Mouse (Mus musculus) midbrain, embryonic 13.5 days (tissue): ENCODE measurements around the gene Ccn6. TPM values are rescaled to one million over a fixed set of nuclear protein-coding genes. Genes with fewer than 3 reads are reported as not detected.

Experiments
- ATAC-seq: fragments of 200-750 bp; cut with Nextera tagmentation; 2 replicates; pipeline ENCODE4 v1.8.0; 2017; ENCODE audit warnings: mild to moderate bottlenecking, moderate TSS enrichment, moderate library complexity
- H3K27ac ChIP-seq: fragments of 300-500 bp; sonication (generic); 2 replicates; pipeline ENCODE4 v1.5.1; 2015; ENCODE audit warnings: inconsistent platforms, mild to moderate bottlenecking, moderate library complexity
- H3K27me3 ChIP-seq: fragments of 300-500 bp; sonication (generic); 2 replicates; pipeline ENCODE4 v1.6.1; 2015; ENCODE audit warnings: mild to moderate bottlenecking, inconsistent platforms
- H3K36me3 ChIP-seq: fragments of 300-500 bp; sonication (generic); 2 replicates; pipeline ENCODE4 v1.6.1; 2015; ENCODE audit warnings: mild to moderate bottlenecking, inconsistent platforms
- H3K4me1 ChIP-seq: fragments of 300-500 bp; sonication (generic); replicated peaks from 2 replicates; pipeline ENCODE4 v1.6.1; 2015; ENCODE audit warnings: inconsistent platforms
- H3K4me2 ChIP-seq: fragments of 300-500 bp; sonication (generic); replicated peaks from 2 replicates; pipeline ENCODE4 v1.6.1; 2015; ENCODE audit warnings: moderate library complexity, mild to moderate bottlenecking, inconsistent platforms
- H3K4me3 ChIP-seq: fragments of 300-500 bp; sonication (generic); replicated peaks from 2 replicates; pipeline ENCODE4 v1.5.1; 2015; ENCODE audit warnings: mild to moderate bottlenecking, inconsistent platforms
- H3K9ac ChIP-seq: fragments of 300-500 bp; sonication (generic); replicated peaks from 2 replicates; pipeline ENCODE4 v1.6.1; 2015; ENCODE audit warnings: mild to moderate bottlenecking, inconsistent platforms
- H3K9me3 ChIP-seq: fragments of 300-500 bp; sonication (generic); 2 replicates; pipeline ENCODE4 v1.6.1; 2016; ENCODE audit warnings: mild to moderate bottlenecking, inconsistent platforms
- WGBS: fragments of 180-500 bp; shearing (Covaris S2); methylation state at CpG from one replicate; pipeline ENCODE4 v1.1.7; 2015; 5-methylcytosine and 5-hydroxymethylcytosine counted together
- polyA plus RNA-seq: library from polyadenylated mRNA; unstranded; fragments of >200 nt; fragmentation: Nextera tagmentation; extraction: Ambion mirVana; gene quantifications from 2 replicates; pipeline ENCODE4 v1.2.1, GENCODE M21; 2015

Ccn6 gene
- polyA plus RNA-seq, 1 experiment from 2014 or later, result 0.32 TPM

DNA sequence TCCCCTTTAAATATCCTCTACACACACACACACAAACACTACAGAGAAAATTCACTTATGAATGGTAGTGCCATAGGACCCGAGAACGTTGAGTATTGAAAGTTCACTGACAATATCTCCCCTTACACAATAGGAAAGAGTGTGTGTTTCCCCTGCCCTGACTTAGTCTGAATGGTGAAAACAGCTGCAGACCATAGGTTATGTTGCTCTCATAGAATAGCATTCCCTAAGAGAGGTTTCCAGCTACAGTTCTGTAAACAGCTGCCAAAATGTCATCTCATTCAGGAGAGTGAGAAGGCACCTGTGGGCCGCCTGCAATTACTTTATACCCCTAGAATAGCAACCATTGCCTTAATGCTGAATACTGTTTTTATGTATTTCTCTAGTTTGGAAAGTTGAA lies 57.2 kb downstream of the Ccn6 start:
- H3K9ac ChIP-seq, result no peak overlapping the region
- ATAC-seq, result no peak
- no peak overlapping the region for H3K4me2 ChIP-seq
- H3K4me3 ChIP-seq, result no peak overlapping the region
- no peaks in the 10 kb centered on the region for H3K4me1 ChIP-seq
- no peak overlapping the region for H3K27ac ChIP-seq
- H3K27me3 ChIP-seq, result no peaks in the 10 kb centered on the region
- no peaks in the 10 kb centered on the region for H3K36me3 ChIP-seq
- 41% methylated on average over 3 of the region's 3 CpGs for WGBS
- H3K9me3 ChIP-seq, result no peaks in the 10 kb centered on the region

DNA sequence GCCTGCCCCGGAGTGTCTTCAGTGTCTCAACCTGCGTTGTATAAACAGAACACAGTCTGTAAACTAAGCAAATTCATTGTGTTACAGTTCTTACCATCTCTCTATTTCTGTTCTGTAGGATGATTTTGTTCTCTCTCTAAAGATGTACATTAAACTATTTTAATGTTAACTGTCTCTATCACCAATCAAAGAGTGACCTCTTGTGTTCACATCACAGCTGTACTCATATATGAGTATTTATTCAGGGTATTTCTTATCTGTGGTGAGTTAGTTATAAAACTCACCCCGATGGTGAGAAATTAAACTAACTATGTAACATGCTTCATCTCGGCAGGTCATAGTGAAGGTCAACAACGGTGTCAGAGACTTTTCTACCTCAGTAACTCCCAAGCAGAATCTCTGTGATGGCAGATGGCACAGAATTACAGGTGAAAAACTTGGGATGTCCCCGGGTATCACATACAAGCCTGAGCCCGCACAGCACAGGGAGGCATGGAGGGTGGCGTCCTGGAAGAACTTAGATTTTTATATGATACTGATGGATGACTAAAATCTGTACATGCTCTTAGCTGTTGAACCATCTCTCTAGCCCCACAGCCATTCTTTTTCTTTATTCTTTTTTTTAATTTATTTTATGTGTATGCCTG lies 58.7 kb downstream of the Ccn6 start:
- Histone ChIP-seq H3K9me3 (no peaks in the 10 kb centered on the region), H3K27ac (no peak overlapping the region), H3K4me2 (no peak overlapping the region), H3K4me3 (no peak overlapping the region), H3K9ac (no peak overlapping the region), H3K4me1 (no peaks in the 10 kb centered on the region), H3K27me3 (no peaks in the 10 kb centered on the region), H3K36me3 (no peaks in the 10 kb centered on the region)
- 94% methylated on average over 8 of the region's 8 CpGs for WGBS
- no peak for ATAC-seq

Other genes starting within 250 kb of the Ccn6 start
- gene Lama4, start 198.3 kb downstream of the Ccn6 start, polyA plus RNA-seq, result 15.0 and 15.7 TPM in 2 replicates
- gene Fam229b, start 29.9 kb downstream of the Ccn6 start, polyA plus RNA-seq, result 30.6 and 31.7 TPM in 2 replicates
- 10.6 and 12.0 TPM in 2 replicates for gene Tube1, start 29.8 kb downstream of the Ccn6 start, polyA plus RNA-seq
- 62.4 and 64.8 TPM in 2 replicates for gene Fyn, start 205.1 kb upstream of the Ccn6 start, polyA plus RNA-seq